Mouse (Mus musculus) hindbrain, embryonic 12.5 days (tissue): Measurements from ENCODE around the gene 2310057M21Rik. TPM values are rescaled to one million over a fixed set of nuclear protein-coding genes. Genes with fewer than 3 reads are reported as not detected.
A peak's percentile ranks its signal among the peaks of the same experiment; 100 is the strongest.

Source experiments
- ATAC-seq: fragments of 200-750 bp; cut with Nextera tagmentation; 2 replicates; pipeline ENCODE4 v1.8.0; 2017; ENCODE audit warnings: moderate TSS enrichment; ENCODE audit not compliant: low FRiP score
- H3K27ac ChIP-seq: fragments of 300-500 bp; sonication (generic); 2 replicates; pipeline ENCODE4 v1.5.1; 2016; ENCODE audit warnings: mild to moderate bottlenecking
- H3K27me3 ChIP-seq: fragments of 300-500 bp; sonication (generic); 2 replicates; pipeline ENCODE4 v1.6.1; 2016; ENCODE audit warnings: mild to moderate bottlenecking
- H3K36me3 ChIP-seq: fragments of 300-500 bp; sonication (generic); 2 replicates; pipeline ENCODE4 v1.6.1; 2016; ENCODE audit warnings: mild to moderate bottlenecking
- H3K4me1 ChIP-seq: fragments of 300-500 bp; sonication (generic); 2 replicates; pipeline ENCODE4 v1.6.1; 2016
- H3K4me2 ChIP-seq: fragments of 300-500 bp; sonication (generic); replicated peaks from 2 replicates; pipeline ENCODE4 v1.6.1; 2016; ENCODE audit warnings: mild to moderate bottlenecking
- H3K4me3 ChIP-seq: fragments of 300-500 bp; sonication (generic); 2 replicates; pipeline ENCODE4 v1.5.1; 2016; ENCODE audit warnings: mild to moderate bottlenecking
- H3K9ac ChIP-seq: fragments of 300-500 bp; sonication (generic); 2 replicates; pipeline ENCODE4 v1.6.1; 2016; ENCODE audit warnings: mild to moderate bottlenecking, moderate library complexity
- H3K9me3 ChIP-seq: fragments of 300-500 bp; sonication (generic); replicated peaks from 2 replicates; pipeline ENCODE4 v1.6.1; 2016; ENCODE audit warnings: mild to moderate bottlenecking
- WGBS: fragments of 180-500 bp; shearing (Covaris S2); methylation state at CpG from one replicate; pipeline ENCODE4 v1.1.7; 2016; 5-methylcytosine and 5-hydroxymethylcytosine counted together
- polyA plus RNA-seq: library from polyadenylated mRNA; unstranded; fragments of >200 nt; fragmentation: Nextera tagmentation; extraction: Ambion mirVana; gene quantifications from 2 replicates; pipeline ENCODE4 v1.2.1, GENCODE M21; 2016

2310057M21Rik gene
- polyA plus RNA-seq, 1 experiment from 2014 or later: 17.3 TPM

DNA sequence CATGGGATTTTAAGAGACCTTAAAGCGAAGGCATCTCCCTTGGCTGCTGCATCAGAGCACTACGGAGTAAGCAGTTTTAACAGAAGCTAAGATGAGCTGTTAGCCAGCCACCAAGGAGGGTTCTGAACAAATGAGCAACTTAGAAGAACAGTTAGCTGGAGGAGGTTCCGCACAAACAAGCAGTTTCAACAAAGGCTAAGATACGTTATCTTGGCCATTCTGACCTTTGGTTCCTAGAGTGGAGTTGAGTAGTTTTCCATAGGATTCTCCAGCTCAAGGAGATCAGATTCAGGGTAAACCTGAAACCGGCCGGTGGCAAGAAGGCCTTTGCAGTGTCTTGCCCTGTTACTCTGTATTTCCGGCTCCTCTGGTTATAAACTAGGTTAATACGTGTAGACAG lies 1.6 kb upstream of the 2310057M21Rik start:
- 0 out of 2 replicates have a peak, but pooled peaks cover 2% of the 10 kb centered on the region for H3K36me3 ChIP-seq
- H3K4me3 ChIP-seq: no peak overlapping the region
- H3K4me2 ChIP-seq: no peak overlapping the region
- H3K27me3 ChIP-seq: no peaks in the 10 kb centered on the region
- peaks cover 14% of the 10 kb centered on the region for H3K4me1 ChIP-seq
- H3K9me3 ChIP-seq: no peaks in the 10 kb centered on the region
- ATAC-seq: no peak
- H3K9ac ChIP-seq: no peak overlapping the region
- WGBS: 96% methylated on average over 8 of the region's 8 CpGs
- no peak overlapping the region for H3K27ac ChIP-seq

GRCm38 (mm10) chr7:131362269-131362614 lies 317 bp downstream of the 2310057M21Rik start:
- Histone ChIP-seq H3K4me3 (peak overlapping the region; percentile 85), H3K27ac (peak overlapping the region; percentile 85), H3K36me3 (peaks cover 19% of the 10 kb centered on the region), H3K4me1 (peaks cover 14% of the 10 kb centered on the region), H3K27me3 (no peaks in the 10 kb centered on the region), H3K4me2 (peak overlapping the region; percentile 78), H3K9ac (peak overlapping the region; percentile 92), H3K9me3 (no peaks in the 10 kb centered on the region)
- peak; percentile 90 for ATAC-seq
- under 1% methylated on average over 35 of the region's 35 CpGs for WGBS

DNA sequence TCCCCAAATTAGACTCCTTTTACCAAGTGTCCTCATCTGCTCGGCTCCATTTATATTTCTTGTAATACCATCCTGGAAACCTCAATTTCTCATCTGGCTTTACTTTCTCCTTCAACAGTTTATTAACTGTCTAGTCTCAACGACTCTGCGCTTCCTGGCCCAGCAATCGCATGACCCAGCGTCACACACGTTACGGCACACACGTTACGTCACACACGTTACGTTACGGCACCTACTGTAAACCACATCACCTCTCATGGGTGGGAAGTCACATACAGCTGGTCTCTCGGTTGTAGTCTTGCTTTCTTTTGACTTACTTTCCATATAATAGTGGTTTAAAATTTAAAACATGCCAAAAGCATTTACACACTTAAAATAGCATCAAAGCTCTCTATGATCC lies 6.5 kb downstream of the 2310057M21Rik start:
- Histone ChIP-seq H3K9me3 (no peaks in the 10 kb centered on the region), H3K9ac (no peak overlapping the region), H3K4me1 (peaks cover 3% of the 10 kb centered on the region), H3K4me2 (no peak overlapping the region), H3K36me3 (peaks cover 46% of the 10 kb centered on the region), H3K27ac (no peak overlapping the region), H3K27me3 (no peaks in the 10 kb centered on the region), H3K4me3 (no peak overlapping the region)
- ATAC-seq: no peak
- WGBS: 98% methylated on average over 13 of the region's 13 CpGs

DNA sequence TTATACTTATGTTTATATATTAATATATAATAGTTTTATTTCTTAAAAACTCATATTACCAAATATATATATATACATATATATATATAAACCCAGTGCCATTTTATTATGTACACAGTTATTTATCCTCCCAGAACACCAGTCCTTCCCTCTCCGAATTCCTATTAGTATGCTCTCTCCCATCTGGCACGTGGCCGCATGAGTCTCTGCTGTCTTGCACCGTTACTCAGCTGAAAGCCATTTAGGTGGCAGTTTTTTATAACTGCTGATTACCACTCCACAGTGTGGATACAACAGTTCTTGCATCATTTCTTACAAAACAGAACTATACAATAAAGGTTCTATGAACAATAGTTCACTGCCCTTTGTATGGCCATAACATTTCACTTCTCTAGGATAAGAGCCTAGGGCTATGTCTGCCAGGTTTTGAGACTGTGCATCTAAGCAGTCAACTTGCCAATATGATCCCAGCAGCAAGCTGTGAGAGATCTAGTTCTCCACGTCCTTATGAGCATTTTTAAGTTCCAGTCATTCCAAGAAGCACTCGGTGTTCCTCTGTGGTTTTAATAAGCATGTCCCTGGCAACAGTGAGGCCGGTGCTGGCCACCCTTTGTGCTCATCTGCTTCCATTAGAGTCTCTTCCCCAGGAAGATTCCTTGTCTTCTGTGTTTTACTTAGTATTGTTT lies 16.6 kb downstream of the 2310057M21Rik start:
- Histone ChIP-seq H3K9me3 (no peaks in the 10 kb centered on the region), H3K9ac (no peak overlapping the region), H3K4me1 (no peaks in the 10 kb centered on the region), H3K36me3 (peaks cover 46% of the 10 kb centered on the region), H3K4me3 (no peak overlapping the region), H3K27me3 (no peaks in the 10 kb centered on the region), H3K27ac (no peak overlapping the region), H3K4me2 (no peak overlapping the region)
- ATAC-seq: no peak
- 71% methylated on average over 7 of the region's 7 CpGs for WGBS

DNA sequence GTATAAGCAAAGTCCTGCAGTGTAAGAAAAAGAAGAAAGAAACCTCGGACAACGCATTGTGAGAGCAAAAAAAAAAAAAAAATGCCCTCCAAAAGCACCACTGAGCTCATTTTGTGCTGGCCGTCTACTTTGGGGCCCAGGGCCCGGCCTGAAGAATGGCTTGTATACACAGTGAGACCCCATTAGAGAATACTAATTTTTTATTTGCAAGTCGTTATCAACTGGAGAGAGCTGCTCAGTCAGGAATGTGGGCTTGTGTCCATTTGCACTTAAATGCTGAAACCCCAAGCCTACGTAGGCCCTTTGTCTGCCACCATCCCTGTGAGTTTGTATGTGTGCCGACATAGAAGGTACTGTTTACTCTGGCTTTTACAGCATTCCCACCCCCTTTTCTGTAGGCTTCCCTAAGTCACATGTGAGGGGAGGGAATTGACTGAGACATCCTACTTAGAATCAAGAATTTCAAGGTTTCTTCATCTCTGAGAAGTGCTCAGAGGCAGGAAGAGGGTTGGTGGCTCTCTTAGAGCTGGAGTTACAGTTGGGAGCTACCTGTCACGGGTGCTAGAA lies 25.0 kb downstream of the 2310057M21Rik start:
- H3K27ac ChIP-seq: no peak overlapping the region
- ATAC-seq: 0 out of 2 replicates have a peak, but pooled peaks have one; percentile 32

DNA sequence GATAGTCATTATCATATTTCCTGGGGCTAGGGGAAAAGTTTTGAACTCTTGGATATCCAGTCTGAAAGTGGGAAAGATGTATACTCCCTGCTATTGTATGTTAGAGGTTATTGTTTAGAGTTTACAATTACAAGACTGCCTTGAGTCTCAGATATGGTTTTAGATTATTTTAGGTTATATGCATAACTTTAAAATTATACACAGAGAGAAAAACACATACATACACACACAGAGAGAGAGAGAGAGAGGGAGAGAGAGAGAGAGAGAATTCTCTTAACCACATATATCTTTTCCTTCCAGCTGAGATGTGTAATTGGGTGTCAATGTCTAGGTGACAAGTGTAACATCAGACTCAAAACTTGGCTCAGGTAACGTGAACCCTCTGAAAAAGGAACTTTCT lies 29.0 kb downstream of the 2310057M21Rik start, which contains the start of gene Fam24a:
Gene Fam24a, plus strand, starts transcription at position 301 of the 400 bp plus-strand sequence.
- WGBS: 26% methylated on average over 1 of the region's 1 CpGs
- no peak for ATAC-seq

More for the DNA sequence above, 25.0 kb downstream of the 2310057M21Rik start:
- Histone ChIP-seq H3K4me2 (no peak overlapping the region), H3K27me3 (no peaks in the 10 kb centered on the region), H3K9me3 (no peaks in the 10 kb centered on the region), H3K4me3 (no peak overlapping the region), H3K4me1 (no peaks in the 10 kb centered on the region), H3K36me3 (peaks cover 17% of the 10 kb centered on the region; the same call in 1 of the 2 replicates), H3K9ac (no peak overlapping the region)
- whole genome bisulfite sequencing: 50% methylated on average over 8 of the region's 8 CpGs

DNA sequence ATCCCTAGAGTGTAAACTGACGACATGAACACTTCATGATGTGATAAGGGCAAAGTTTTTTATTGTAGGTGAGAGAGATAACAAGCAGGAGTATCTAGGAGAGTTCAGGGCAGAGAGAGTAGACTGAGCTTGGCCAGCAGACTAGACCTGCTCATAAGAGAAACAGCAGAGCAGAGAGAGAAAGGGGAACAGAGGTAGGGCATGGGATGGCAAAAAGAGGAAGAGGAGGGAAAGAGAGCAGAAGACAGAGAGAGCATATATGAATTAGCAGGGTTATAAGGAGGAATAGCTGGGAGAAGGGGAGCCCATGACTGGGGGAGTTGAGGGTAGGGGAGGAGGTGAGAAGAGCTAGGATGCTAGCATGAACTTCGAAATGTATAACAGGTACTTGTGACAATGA lies 30.9 kb downstream of the 2310057M21Rik start:
- no peaks in the 10 kb centered on the region for H3K9me3 ChIP-seq
- no peak overlapping the region for H3K4me2 ChIP-seq
- 82% methylated on average over 2 of the region's 2 CpGs for WGBS
- no peak overlapping the region for H3K9ac ChIP-seq
- no peak for ATAC-seq
- no peaks in the 10 kb centered on the region for H3K27me3 ChIP-seq
- no peak overlapping the region for H3K27ac ChIP-seq
- no peak overlapping the region for H3K4me3 ChIP-seq
- no peaks in the 10 kb centered on the region for H3K4me1 ChIP-seq
- no peaks in the 10 kb centered on the region for H3K36me3 ChIP-seq

More for the DNA sequence above, 29.0 kb downstream of the 2310057M21Rik start, which contains the start of gene Fam24a:
- no peaks in the 10 kb centered on the region for H3K36me3 ChIP-seq
- no peak within 1 kb of the TSS for H3K4me2 ChIP-seq
- H3K27ac ChIP-seq: no peak within 1 kb of the TSS
- no peak within 1 kb of the TSS for H3K4me3 ChIP-seq
- H3K9me3 ChIP-seq: no peaks in the 10 kb centered on the region
- H3K9ac ChIP-seq: no peak within 1 kb of the TSS
- H3K27me3 ChIP-seq: no peaks in the 10 kb centered on the region
- H3K4me1 ChIP-seq: no peaks in the 10 kb centered on the region

DNA sequence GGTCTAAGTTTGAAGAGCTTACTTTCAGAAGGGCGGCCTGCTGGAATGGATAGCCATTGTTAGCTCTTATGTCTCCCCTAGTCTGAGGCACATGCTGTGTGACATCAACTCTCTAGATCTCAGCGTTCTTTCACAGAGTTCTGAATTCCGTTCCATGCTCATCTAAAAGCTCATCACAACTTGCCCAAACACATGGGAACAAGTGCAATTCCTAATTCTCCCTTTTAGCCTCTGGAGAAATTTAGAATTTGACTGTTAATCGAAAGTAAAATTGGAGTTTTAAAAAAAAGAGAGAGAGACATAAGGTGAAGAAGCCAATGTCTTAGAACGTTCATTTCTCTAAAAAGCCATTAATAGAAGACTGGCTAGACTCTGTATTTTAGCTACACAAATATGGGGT lies 33.1 kb downstream of the 2310057M21Rik start, which contains the start of gene Fam24b:
Gene Fam24b, minus strand, starts transcription at position 101 of the 400 bp plus-strand sequence.
- H3K27ac ChIP-seq: no peak within 1 kb of the TSS
- no peaks in the 10 kb centered on the region for H3K27me3 ChIP-seq
- no peak within 1 kb of the TSS for H3K9ac ChIP-seq
- WGBS: 95% methylated on average over 5 of the region's 5 CpGs
- no peak for ATAC-seq
- H3K36me3 ChIP-seq: no peaks in the 10 kb centered on the region
- no peaks in the 10 kb centered on the region for H3K9me3 ChIP-seq
- no peaks in the 10 kb centered on the region for H3K4me1 ChIP-seq
- H3K4me3 ChIP-seq: no peak within 1 kb of the TSS
- no peak within 1 kb of the TSS for H3K4me2 ChIP-seq

- Histone ChIP-seq H3K27ac (no peak overlapping the region), H3K9ac (no peak overlapping the region), H3K27me3 (no peaks in the 10 kb centered on the region), H3K4me1 (no peaks in the 10 kb centered on the region), H3K9me3 (no peaks in the 10 kb centered on the region), H3K4me3 (no peak overlapping the region), H3K4me2 (no peak overlapping the region), H3K36me3 (no peaks in the 10 kb centered on the region)
- no peak for ATAC-seq
- 90% methylated on average over 5 of the region's 5 CpGs for WGBS
Measured at GRCm38 (mm10) chr7:131327054-131327453, 35.5 kb downstream of the 2310057M21Rik start.

DNA sequence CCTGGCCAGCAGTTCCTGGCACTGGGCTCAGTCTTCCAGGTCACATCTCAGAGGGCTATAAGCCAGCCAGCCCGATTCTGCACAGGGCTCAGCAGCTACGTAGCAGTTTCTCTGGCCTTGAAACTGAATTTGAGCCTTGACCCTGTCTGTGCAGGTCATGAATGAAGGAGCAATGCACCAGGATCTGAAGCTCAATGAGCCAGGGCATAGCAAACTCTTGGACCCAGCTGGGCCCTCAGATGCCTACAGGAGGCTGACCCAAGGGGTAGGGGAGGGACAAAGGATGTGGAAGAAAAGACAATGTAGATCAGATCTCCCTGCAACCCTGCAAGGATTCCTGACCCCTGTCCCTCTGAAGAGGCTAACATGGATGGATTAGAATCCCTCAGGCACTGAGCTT lies 40.4 kb downstream of the 2310057M21Rik start, which contains the start of gene Cuzd1:
Gene Cuzd1, minus strand, starts transcription at position 101 of the 400 bp plus-strand sequence.
- H3K4me1 ChIP-seq: no peaks in the 10 kb centered on the region
- H3K4me3 ChIP-seq: no peak within 1 kb of the TSS
- WGBS: 80% methylated on average over 2 of the region's 2 CpGs
- no peak within 1 kb of the TSS for H3K4me2 ChIP-seq
- ATAC-seq: no peak
- no peaks in the 10 kb centered on the region for H3K36me3 ChIP-seq
- no peaks in the 10 kb centered on the region for H3K27me3 ChIP-seq
- no peak within 1 kb of the TSS for H3K9ac ChIP-seq
- H3K27ac ChIP-seq: no peak within 1 kb of the TSS
- no peaks in the 10 kb centered on the region for H3K9me3 ChIP-seq

- H3K36me3 ChIP-seq: no peaks in the 10 kb centered on the region
- H3K4me3 ChIP-seq: no peak overlapping the region
- ATAC-seq: no peak
- no peak overlapping the region for H3K27ac ChIP-seq
- no peaks in the 10 kb centered on the region for H3K9me3 ChIP-seq
- 92% methylated on average over 5 of the region's 7 CpGs for WGBS
- H3K4me1 ChIP-seq: no peaks in the 10 kb centered on the region
- H3K4me2 ChIP-seq: no peak overlapping the region
- no peaks in the 10 kb centered on the region for H3K27me3 ChIP-seq
- no peak overlapping the region for H3K9ac ChIP-seq
Measured at GRCm38 (mm10) chr7:131318340-131318739, 44.2 kb downstream of the 2310057M21Rik start.

GRCm38 (mm10) chr7:131317587-131317986 lies 45.0 kb downstream of the 2310057M21Rik start:
- ATAC-seq: no peak
- Histone ChIP-seq H3K36me3 (no peaks in the 10 kb centered on the region), H3K4me1 (no peaks in the 10 kb centered on the region), H3K27me3 (no peaks in the 10 kb centered on the region), H3K9ac (no peak overlapping the region), H3K27ac (no peak overlapping the region), H3K9me3 (no peaks in the 10 kb centered on the region), H3K4me2 (no peak overlapping the region), H3K4me3 (no peak overlapping the region)
- 75% methylated on average over 12 of the region's 12 CpGs for WGBS

DNA sequence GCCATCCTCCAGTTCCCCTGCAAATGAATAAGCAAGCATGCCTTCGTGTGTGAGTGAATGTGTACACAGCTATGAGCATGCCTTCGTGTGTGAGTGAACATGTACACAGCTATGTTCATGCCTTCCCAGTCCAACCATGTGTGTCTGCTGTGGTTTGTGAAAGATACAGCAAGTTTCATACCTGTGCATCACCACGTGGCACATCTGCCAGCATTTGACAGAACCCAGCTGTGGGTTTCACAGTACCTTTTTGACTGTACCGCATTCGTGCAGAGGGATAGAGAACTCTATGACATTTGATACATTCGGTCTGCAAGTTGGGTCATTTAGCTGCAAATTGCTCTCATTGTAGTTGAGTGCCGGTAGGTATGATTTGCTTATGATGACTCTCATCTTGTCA lies 48.1 kb downstream of the 2310057M21Rik start:
- H3K36me3 ChIP-seq: no peaks in the 10 kb centered on the region
- H3K9ac ChIP-seq: no peak overlapping the region
- H3K4me2 ChIP-seq: no peak overlapping the region
- no peak overlapping the region for H3K27ac ChIP-seq
- H3K4me1 ChIP-seq: no peaks in the 10 kb centered on the region
- no peaks in the 10 kb centered on the region for H3K27me3 ChIP-seq
- 89% methylated on average over 7 of the region's 7 CpGs for WGBS
- no peaks in the 10 kb centered on the region for H3K9me3 ChIP-seq
- no peak overlapping the region for H3K4me3 ChIP-seq
- ATAC-seq: no peak
